Mouse (Mus musculus): Measurements from ENCODE around the gene Armh3. TPM values are rescaled to one million over a fixed set of nuclear protein-coding genes. Genes with fewer than 3 reads are reported as not detected.

Gene Armh3
- polyA plus RNA-seq, 1 experiment from 2014 or later, result 17.0 TPM

DNA sequence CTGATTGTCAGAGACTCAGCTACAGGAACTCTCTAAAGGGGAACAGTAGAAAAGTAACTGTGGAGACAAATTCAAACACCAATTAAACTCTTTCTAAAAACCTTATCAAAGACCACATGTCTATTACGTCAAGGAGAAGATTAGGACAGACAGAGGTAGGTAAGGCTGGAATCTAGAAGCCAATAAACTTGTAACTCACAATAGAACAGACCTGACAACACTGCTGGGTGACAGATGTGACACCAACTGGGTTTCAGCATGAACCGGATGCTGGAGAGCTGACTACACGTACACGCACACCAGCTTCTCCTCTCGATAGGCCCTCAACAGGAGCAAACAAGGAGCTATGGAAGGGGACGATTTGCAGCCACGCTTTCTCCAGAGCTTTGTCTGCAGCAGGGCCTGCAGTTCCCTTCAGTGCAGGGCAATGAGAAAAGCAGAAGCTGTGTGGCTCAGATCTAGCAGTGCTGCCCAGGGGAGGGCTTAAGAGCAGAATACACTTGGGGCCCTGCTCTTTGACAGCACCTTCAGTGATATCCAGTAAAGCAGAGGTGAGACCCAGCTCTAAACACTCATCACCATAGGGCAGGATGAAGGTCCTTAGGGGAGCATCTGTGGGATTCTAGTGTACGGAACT is 142.9 kb downstream of the Armh3 start:
- H3K9ac ChIP-seq, result no peak overlapping the region
- H3K4me2 ChIP-seq, result no peak overlapping the region
- WGBS, result 66% methylated on average over 8 of the region's 8 CpGs
- no peak for ATAC-seq
- no peak overlapping the region for H3K4me3 ChIP-seq
- no peaks in the 10 kb centered on the region for H3K9me3 ChIP-seq (replicated peaks)
- H3K27me3 ChIP-seq, result no peaks in the 10 kb centered on the region
- no peak overlapping the region for H3K27ac ChIP-seq
- H3K4me1 ChIP-seq, result peaks cover 16% of the 10 kb centered on the region
- no peaks in the 10 kb centered on the region for H3K36me3 ChIP-seq (ENCODE audit: poor library complexity, severe bottlenecking)

DNA sequence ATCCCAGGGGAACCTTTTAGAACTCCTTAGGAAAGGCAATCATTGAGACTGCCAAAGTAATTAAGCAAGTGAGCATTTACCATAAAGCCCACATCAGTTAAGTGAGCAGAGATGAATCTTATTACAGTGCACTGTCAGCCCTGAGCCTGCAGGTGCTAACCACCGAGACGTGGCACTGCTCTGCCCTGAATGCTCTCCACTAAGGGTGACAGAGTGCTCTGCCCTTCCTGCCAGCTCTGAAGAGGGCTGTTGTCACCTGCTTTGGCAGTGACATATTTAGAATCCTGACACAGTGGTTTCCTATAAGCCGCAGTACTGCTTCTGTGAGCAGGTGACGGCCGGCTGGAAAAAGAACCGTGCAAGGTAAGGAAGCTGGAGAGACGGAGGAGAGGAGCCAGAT is 143.8 kb downstream of the Armh3 start:
- H3K9me3 ChIP-seq (replicated peaks), result no peaks in the 10 kb centered on the region
- no peaks in the 10 kb centered on the region for H3K36me3 ChIP-seq (ENCODE audit: poor library complexity, severe bottlenecking)
- no peak for ATAC-seq
- no peaks in the 10 kb centered on the region for H3K27me3 ChIP-seq
- H3K4me3 ChIP-seq, result no peak overlapping the region
- no peak overlapping the region for H3K27ac ChIP-seq
- H3K4me2 ChIP-seq, result no peak overlapping the region
- no peak overlapping the region for H3K9ac ChIP-seq
- peaks cover 16% of the 10 kb centered on the region for H3K4me1 ChIP-seq
- 67% methylated on average over 7 of the region's 7 CpGs for WGBS

- H3K4me3 ChIP-seq, result no peak overlapping the region
- H3K27ac ChIP-seq, result no peak overlapping the region
- H3K9me3 ChIP-seq (replicated peaks), result no peaks in the 10 kb centered on the region
- H3K36me3 ChIP-seq (ENCODE audit: poor library complexity, severe bottlenecking), result no peaks in the 10 kb centered on the region
- H3K27me3 ChIP-seq, result no peaks in the 10 kb centered on the region
- H3K4me2 ChIP-seq, result no peak overlapping the region
- H3K9ac ChIP-seq, result no peak overlapping the region
- 94% methylated on average over 4 of the region's 4 CpGs for WGBS
- H3K4me1 ChIP-seq, result peaks cover 25% of the 10 kb centered on the region
- ATAC-seq, result no peak
Measured at GRCm38 (mm10) chr19:45847733-45848093, 150.6 kb downstream of the Armh3 start.

GRCm38 (mm10) chr19:45847016-45847732 is 151.1 kb downstream of the Armh3 start:
- Histone ChIP-seq H3K36me3 (ENCODE audit: poor library complexity, severe bottlenecking) (no peaks in the 10 kb centered on the region), H3K4me2 (no peak overlapping the region), H3K9ac (no peak overlapping the region), H3K27ac (no peak overlapping the region), H3K9me3 (replicated peaks) (no peaks in the 10 kb centered on the region), H3K4me3 (no peak overlapping the region), H3K4me1 (peaks cover 25% of the 10 kb centered on the region), H3K27me3 (no peaks in the 10 kb centered on the region)
- WGBS, result 97% methylated on average over 3 of the region's 3 CpGs
- ATAC-seq, result no peak

DNA sequence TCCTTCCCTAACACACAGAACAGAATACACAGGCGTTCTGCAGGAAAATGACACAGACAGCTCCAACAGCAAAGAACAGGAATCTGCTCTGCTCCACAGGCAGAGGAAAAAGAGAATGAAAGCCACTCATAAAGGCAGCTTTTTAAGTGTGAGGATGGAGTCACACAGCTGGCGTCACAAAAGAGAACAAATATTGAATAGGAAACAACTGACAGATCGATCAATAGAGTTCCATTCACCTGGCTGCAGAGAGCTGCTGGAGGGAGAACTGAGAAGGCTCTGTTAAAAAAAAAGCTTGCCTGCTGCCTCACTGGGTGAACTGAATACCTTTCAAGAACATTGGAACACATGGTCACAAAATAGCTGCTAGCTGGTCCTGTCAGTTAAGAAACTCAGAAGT is 154.1 kb downstream of the Armh3 start:
- WGBS, result 16% methylated on average over 3 of the region's 3 CpGs
- no peaks in the 10 kb centered on the region for H3K9me3 ChIP-seq (replicated peaks)

GRCm38 (mm10) chr19:45843424-45843823 is 154.9 kb downstream of the Armh3 start:
- H3K4me3 ChIP-seq, result no peak overlapping the region
- no peaks in the 10 kb centered on the region for H3K27me3 ChIP-seq
- no peaks in the 10 kb centered on the region for H3K36me3 ChIP-seq (ENCODE audit: poor library complexity, severe bottlenecking)
- no peak overlapping the region for H3K27ac ChIP-seq
- WGBS, result 39% methylated on average over 10 of the region's 10 CpGs
- H3K4me1 ChIP-seq, result peaks cover 25% of the 10 kb centered on the region
- no peak for ATAC-seq
- 0 out of 2 replicates have a peak overlapping the region, but pooled peaks have one; percentile 5 for H3K9ac ChIP-seq
- H3K9me3 ChIP-seq (replicated peaks), result no peaks in the 10 kb centered on the region
- peak overlapping the region; percentile 4; the same call in 1 of the 2 replicates for H3K4me2 ChIP-seq

More for the DNA sequence above, 154.1 kb downstream of the Armh3 start:
- Histone ChIP-seq H3K27me3 (no peaks in the 10 kb centered on the region), H3K4me3 (no peak overlapping the region), H3K27ac (peak overlapping the region; percentile 35; the same call in 1 of the 2 replicates), H3K9ac (no peak overlapping the region), H3K36me3 (ENCODE audit: poor library complexity, severe bottlenecking) (no peaks in the 10 kb centered on the region), H3K4me1 (peaks cover 25% of the 10 kb centered on the region), H3K4me2 (no peak overlapping the region)
- no peak for ATAC-seq

GRCm38 (mm10) chr19:45837050-45837994 is 161.0 kb downstream of the Armh3 start:
- no peak overlapping the region for H3K4me2 ChIP-seq
- H3K9me3 ChIP-seq (replicated peaks), result no peaks in the 10 kb centered on the region
- no peak overlapping the region for H3K9ac ChIP-seq
- WGBS, result 84% methylated on average over 12 of the region's 12 CpGs
- H3K4me3 ChIP-seq, result no peak overlapping the region
- H3K4me1 ChIP-seq, result no peaks in the 10 kb centered on the region
- no peaks in the 10 kb centered on the region for H3K36me3 ChIP-seq (ENCODE audit: poor library complexity, severe bottlenecking)
- no peak overlapping the region; the same call in 1 of the 2 replicates for H3K27ac ChIP-seq
- no peak for ATAC-seq
- H3K27me3 ChIP-seq, result no peaks in the 10 kb centered on the region

DNA sequence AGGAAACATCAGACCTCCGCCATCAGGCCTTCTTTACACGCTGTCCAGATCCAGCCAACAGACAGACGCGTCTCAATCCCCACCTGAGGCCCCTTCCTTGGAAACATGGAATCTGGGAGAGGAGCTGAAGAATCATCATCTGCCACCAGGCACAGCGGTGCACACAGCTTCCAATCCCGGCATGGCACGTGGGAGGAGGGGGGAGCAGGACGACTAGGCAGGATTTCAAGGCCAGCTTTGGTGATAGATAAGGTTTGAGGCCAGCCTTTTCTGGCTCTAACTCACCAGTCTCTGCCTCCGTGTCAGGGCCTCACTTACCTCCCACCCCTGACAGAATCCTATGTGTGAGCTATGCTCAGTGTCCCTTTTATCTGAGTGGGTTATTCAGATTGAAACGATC is 162.8 kb downstream of the Armh3 start:
- Histone ChIP-seq H3K27me3 (no peaks in the 10 kb centered on the region), H3K9me3 (replicated peaks) (no peaks in the 10 kb centered on the region), H3K4me2 (no peak overlapping the region), H3K27ac (no peak overlapping the region), H3K4me3 (no peak overlapping the region), H3K4me1 (no peaks in the 10 kb centered on the region), H3K9ac (no peak overlapping the region), H3K36me3 (ENCODE audit: poor library complexity, severe bottlenecking) (no peaks in the 10 kb centered on the region)
- 86% methylated on average over 10 of the region's 10 CpGs for WGBS
- ATAC-seq, result no peak

- Histone ChIP-seq H3K4me2 (no peak overlapping the region), H3K4me3 (no peak overlapping the region), H3K4me1 (no peaks in the 10 kb centered on the region), H3K9ac (no peak overlapping the region), H3K9me3 (replicated peaks) (no peaks in the 10 kb centered on the region), H3K36me3 (ENCODE audit: poor library complexity, severe bottlenecking) (no peaks in the 10 kb centered on the region), H3K27me3 (no peaks in the 10 kb centered on the region), H3K27ac (no peak overlapping the region)
- no peak for ATAC-seq
- WGBS, result 85% methylated on average over 10 of the region's 10 CpGs
Measured at GRCm38 (mm10) chr19:45833665-45834064, 164.6 kb downstream of the Armh3 start.

DNA sequence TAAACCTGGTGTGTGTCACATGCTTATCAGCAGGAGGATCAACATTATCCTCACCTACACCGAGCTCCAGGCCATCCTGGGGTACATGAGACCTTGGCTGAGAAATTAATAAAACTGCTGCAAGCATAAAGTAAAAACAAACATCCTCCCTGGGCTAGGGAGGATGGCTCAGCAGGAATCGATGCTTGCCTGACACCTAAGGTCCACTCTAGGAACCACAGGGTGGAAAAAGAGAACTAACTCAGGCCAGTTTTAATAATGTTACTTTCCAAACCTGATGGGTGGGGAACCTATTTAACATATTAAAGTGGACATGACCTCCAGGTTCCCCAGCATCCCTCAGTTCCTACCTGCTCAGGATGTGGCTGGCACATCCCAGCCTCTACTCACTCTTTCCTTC is 167.6 kb downstream of the Armh3 start:
- H3K4me2 ChIP-seq, result no peak overlapping the region
- H3K27ac ChIP-seq, result no peak overlapping the region
- ATAC-seq, result no peak
- H3K36me3 ChIP-seq (ENCODE audit: poor library complexity, severe bottlenecking), result no peaks in the 10 kb centered on the region
- no peaks in the 10 kb centered on the region for H3K4me1 ChIP-seq
- 0 out of 2 replicates have a peak, but pooled peaks cover 4% of the 10 kb centered on the region for H3K9me3 ChIP-seq (replicated peaks)
- H3K27me3 ChIP-seq, result no peaks in the 10 kb centered on the region
- no peak overlapping the region for H3K9ac ChIP-seq
- no peak overlapping the region for H3K4me3 ChIP-seq
- 77% methylated on average over 2 of the region's 2 CpGs for WGBS

DNA sequence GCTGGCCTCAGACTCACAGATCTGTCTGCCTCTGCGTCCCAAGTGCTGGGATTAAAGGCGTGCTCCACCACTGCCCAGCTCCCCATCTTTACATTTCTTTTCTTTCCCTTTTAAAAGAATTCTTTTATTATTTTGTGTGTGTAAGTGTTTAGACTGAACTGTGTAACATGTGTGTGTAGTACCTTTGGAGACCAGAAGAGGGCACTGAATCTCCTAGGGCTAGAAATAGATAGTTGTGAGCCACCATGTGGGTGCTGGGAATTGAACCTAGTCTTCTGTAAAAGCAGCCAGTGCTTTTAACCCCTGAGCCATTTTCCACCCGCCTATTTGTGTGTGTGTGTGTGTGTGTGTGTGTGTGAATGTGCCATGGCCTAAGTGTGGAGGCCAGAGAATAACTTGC is 170.6 kb downstream of the Armh3 start:
- Histone ChIP-seq H3K9me3 (replicated peaks) (0 out of 2 replicates have a peak, but pooled peaks cover 4% of the 10 kb centered on the region), H3K27ac (no peak overlapping the region), H3K36me3 (ENCODE audit: poor library complexity, severe bottlenecking) (no peaks in the 10 kb centered on the region), H3K4me1 (no peaks in the 10 kb centered on the region), H3K4me2 (no peak overlapping the region), H3K27me3 (no peaks in the 10 kb centered on the region), H3K9ac (no peak overlapping the region), H3K4me3 (no peak overlapping the region)
- WGBS, result 91% methylated on average over 3 of the region's 3 CpGs
- no peak for ATAC-seq

GRCm38 (mm10) chr19:45827125-45827524 is 171.2 kb downstream of the Armh3 start:
- no peak for ATAC-seq
- Histone ChIP-seq H3K27ac (no peak overlapping the region), H3K4me2 (no peak overlapping the region), H3K4me1 (peaks cover 2% of the 10 kb centered on the region), H3K9me3 (replicated peaks) (0 out of 2 replicates have a peak, but pooled peaks cover 4% of the 10 kb centered on the region), H3K36me3 (ENCODE audit: poor library complexity, severe bottlenecking) (no peaks in the 10 kb centered on the region), H3K27me3 (no peaks in the 10 kb centered on the region), H3K9ac (no peak overlapping the region), H3K4me3 (no peak overlapping the region)
- 70% methylated on average over 5 of the region's 5 CpGs for WGBS
